Mouse (Mus musculus) kidney, adult 2 months (tissue): ENCODE measurements around the gene Tktl1.

ENCODE experiments used
- CTCF ChIP-seq: fragments of 200-500 bp; conservative IDR thresholded peaks from 2 replicates; pipeline ENCODE4 v1.5.1; 2011; ENCODE audit warnings: low read depth, mild to moderate bottlenecking, control low read depth, low read length, moderate library complexity, mixed read lengths; ENCODE audit not compliant: insufficient read depth, insufficient read length
- POLR2A ChIP-seq: fragments of 200-500 bp; IDR thresholded peaks from one replicate; pipeline ENCODE4 v1.6.1; 2011; ENCODE audit warnings: low read depth, low read length, control low read depth

GRCm38 (mm10) chrX:74246693-74247092, 69.6 kb downstream of the Tktl1 start:
- TF ChIP-seq POLR2A (no peak), CTCF (no peak)
